Mouse (Mus musculus) stomach, embryonic 14.5 days (tissue): ENCODE measurements around the gene Ahnak. TPM values are rescaled to one million over a fixed set of nuclear protein-coding genes. Genes with fewer than 3 reads are reported as not detected.

Source experiments
- ATAC-seq: fragments of 200-750 bp; cut with Nextera tagmentation; 2 replicates; pipeline ENCODE4 v1.8.0; 2017; ENCODE audit warnings: low read depth, moderate TSS enrichment; ENCODE audit not compliant: insufficient number of reproducible peaks, insufficient read depth, low FRiP score
- H3K27ac ChIP-seq: fragments of 300-500 bp; sonication (generic); 2 replicates; pipeline ENCODE4 v1.5.1; 2014; ENCODE audit warnings: mild to moderate bottlenecking, low read length, moderate library complexity, mixed read lengths
- H3K27me3 ChIP-seq: fragments of 300-500 bp; sonication (generic); 2 replicates; pipeline ENCODE4 v1.6.1; 2014; ENCODE audit warnings: low read length, control low read depth, mixed read lengths; ENCODE audit not compliant: control insufficient read depth, insufficient read depth
- H3K36me3 ChIP-seq: fragments of 300-500 bp; sonication (generic); 2 replicates; pipeline ENCODE4 v1.6.1; 2014; ENCODE audit warnings: mild to moderate bottlenecking, control low read depth, low read length, moderate library complexity, mixed read lengths; ENCODE audit not compliant: control insufficient read depth, insufficient read depth
- H3K4me1 ChIP-seq: fragments of 300-500 bp; sonication (generic); 2 replicates; pipeline ENCODE4 v1.6.1; 2014; ENCODE audit warnings: low read length, control low read depth, mixed read lengths; ENCODE audit not compliant: control insufficient read depth, insufficient read depth
- H3K4me2 ChIP-seq: fragments of 300-500 bp; sonication (generic); replicated peaks from 2 replicates; pipeline ENCODE4 v1.6.1; 2014; ENCODE audit warnings: low read depth, low read length, control low read depth
- H3K4me3 ChIP-seq: fragments of 300-500 bp; sonication (generic); 2 replicates; pipeline ENCODE4 v1.5.1; 2014; ENCODE audit warnings: low read depth, low read length, control low read depth
- H3K9ac ChIP-seq: fragments of 300-500 bp; sonication (generic); replicated peaks from 2 replicates; pipeline ENCODE4 v1.6.1; 2014; ENCODE audit warnings: low read depth, mild to moderate bottlenecking, control low read depth, low read length, moderate library complexity, mixed read lengths
- H3K9me3 ChIP-seq: fragments of 300-500 bp; sonication (generic); 2 replicates; pipeline ENCODE4 v1.6.1; 2016; ENCODE audit warnings: low read depth, low read length, control low read depth; ENCODE audit not compliant: control insufficient read depth
- WGBS: fragments of 180-500 bp; shearing (Covaris S2); extraction: QIAGEN DNeasy Blood & Tissue Kit; methylation state at CpG from one replicate; pipeline ENCODE4 v1.1.7; 2014; 5-methylcytosine and 5-hydroxymethylcytosine counted together
- polyA plus RNA-seq: library from polyadenylated mRNA; unstranded; fragments of >200 nt; fragmentation: Nextera tagmentation; extraction: Ambion mirVana; gene quantifications from 2 replicates; pipeline ENCODE4 v1.2.1, GENCODE M21; 2014

Ahnak gene
- polyA plus RNA-seq, 1 experiment from 2014 or later = 33.4 TPM

DNA sequence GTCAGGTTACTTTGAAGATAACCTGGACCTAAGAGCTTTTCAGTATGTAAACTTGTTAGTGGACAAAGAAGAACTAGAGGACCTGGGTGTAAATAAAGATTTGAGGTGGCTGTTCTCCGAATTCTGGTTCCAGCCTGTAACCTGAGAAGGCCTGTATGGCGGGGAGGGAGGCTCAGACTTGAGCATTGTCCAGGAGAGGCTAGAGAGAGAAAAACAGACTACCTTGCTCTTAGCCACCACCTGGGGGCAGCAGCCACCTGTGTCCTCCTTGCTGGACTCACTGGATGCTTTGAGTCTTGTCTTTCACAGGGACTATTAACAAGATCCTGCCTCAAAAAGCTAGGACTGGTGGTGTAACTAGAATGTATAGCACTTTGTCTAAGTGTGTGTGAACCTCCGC, 12.5 kb upstream of the Ahnak start:
- Histone ChIP-seq H3K27ac (no peak overlapping the region), H3K27me3 (no peaks in the 10 kb centered on the region), H3K9ac (no peak overlapping the region), H3K9me3 (no peaks in the 10 kb centered on the region), H3K4me2 (no peak overlapping the region), H3K4me3 (no peak overlapping the region), H3K4me1 (no peaks in the 10 kb centered on the region; the same call in 1 of the 2 replicates), H3K36me3 (peaks cover 82% of the 10 kb centered on the region)
- peak; percentile 69; the same call in 1 of the 2 replicates for ATAC-seq
- 34% methylated on average over 3 of the region's 3 CpGs for WGBS

DNA sequence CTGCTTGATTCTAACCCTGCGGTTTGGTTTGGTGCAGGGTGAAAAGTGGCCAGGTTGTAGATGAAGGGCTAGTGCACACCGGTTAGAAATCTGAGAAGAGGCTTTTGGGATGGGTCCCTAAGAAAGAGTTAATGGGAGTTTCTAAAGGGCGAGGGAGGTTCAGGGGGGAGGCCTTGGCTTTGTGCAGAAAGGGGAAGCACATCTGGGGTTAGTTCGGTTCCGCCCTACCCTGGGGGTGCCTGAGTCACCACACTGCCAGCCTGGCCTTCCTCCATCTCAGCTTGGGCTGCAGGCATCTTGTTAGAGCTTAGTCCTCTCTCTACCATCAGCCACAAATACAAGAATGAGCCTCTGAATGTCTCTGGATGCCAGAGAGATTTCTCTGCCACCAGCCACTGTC, 8.3 kb upstream of the Ahnak start:
- H3K4me3 ChIP-seq = no peak overlapping the region
- H3K4me2 ChIP-seq = no peak overlapping the region
- ATAC-seq = no peak
- no peak overlapping the region for H3K9ac ChIP-seq
- H3K27ac ChIP-seq = peak overlapping the region; percentile 45; the same call in 1 of the 2 replicates
- H3K4me1 ChIP-seq = peaks cover 32% of the 10 kb centered on the region
- H3K9me3 ChIP-seq = no peaks in the 10 kb centered on the region
- H3K36me3 ChIP-seq = peaks cover 40% of the 10 kb centered on the region
- 46% methylated on average over 5 of the region's 5 CpGs for WGBS
- H3K27me3 ChIP-seq = no peaks in the 10 kb centered on the region

DNA sequence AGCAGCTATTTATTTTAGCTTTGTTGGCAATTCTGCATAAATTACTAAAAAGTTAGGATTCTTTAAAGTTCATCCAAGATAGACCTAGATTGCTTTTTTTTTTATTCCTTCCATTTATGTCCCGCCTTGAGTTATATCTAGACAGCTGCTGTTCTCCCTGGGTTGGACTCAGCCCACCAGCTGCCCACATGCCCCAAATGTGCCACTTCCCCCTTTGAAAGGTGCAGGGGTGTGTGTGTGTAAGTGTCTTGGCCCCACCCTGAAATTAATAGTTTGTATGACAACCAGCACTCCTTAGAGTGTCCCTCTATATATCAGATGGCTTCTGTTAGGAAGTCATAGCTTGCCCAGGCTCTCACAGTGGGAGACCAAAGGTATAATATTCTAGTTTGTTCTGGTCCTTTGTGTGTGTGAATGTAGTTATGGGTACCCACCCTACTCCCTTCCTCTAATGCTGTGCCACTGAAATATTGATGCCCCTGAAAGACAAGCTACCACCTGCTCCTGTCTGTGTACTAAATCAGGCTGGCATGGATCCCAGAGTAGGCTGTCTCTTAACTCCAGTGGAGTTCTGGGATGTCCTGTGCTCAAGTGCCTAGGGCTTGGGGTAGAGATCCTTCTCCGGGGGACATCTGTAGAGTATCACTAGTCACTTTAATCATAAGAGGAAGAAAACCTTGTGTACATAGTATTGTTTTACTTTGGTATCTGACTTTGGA, 7.5 kb upstream of the Ahnak start:
- Histone ChIP-seq H3K27ac (no peak overlapping the region), H3K4me3 (no peak overlapping the region), H3K9ac (no peak overlapping the region), H3K4me2 (no peak overlapping the region), H3K4me1 (peaks cover 34% of the 10 kb centered on the region), H3K36me3 (peaks cover 32% of the 10 kb centered on the region), H3K9me3 (no peaks in the 10 kb centered on the region), H3K27me3 (no peaks in the 10 kb centered on the region)
- ATAC-seq = no peak
- WGBS = 75% methylated on average over 2 of the region's 2 CpGs

DNA sequence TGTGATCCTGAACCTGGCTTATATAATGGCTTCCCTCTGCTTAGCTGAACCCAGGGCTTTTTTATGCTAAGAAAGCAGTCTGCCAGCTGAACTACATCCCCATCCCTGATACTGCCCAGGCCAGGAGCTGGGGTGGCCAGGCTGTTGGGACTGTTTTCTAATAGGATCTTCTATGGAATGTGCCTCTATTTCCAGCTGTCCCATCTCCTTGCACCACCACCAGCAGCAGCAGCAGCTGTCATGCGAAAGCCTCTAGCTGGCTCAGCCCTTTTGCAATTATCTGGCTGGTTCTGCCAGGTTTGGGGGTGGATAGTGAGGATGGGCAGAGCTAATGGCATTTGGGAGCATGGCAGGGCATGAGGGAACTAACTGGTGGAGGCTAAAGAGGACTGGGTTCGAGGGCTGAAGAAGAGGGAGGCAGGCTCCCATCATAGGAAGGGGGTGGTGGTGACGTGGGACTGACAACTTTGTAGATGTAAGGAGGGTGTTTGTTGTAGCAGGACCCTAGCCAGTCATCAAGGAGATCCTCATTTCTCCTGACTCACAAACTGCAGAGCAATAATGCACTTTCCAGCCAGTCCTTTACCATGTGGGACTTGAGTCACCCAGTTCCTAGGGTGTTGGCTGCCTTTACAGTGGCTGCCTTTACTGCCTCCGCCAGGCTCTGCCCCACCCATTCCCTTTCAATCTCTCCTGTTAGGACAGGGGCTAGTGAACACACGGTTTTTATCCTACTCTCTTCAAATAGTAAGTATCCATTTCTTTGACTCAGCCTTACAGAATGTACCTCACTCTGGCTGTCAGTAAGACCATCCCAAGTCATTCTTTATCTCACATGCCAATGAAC, 6.6 kb upstream of the Ahnak start:
- Histone ChIP-seq H3K36me3 (peaks cover 25% of the 10 kb centered on the region), H3K9me3 (no peaks in the 10 kb centered on the region), H3K27me3 (no peaks in the 10 kb centered on the region), H3K27ac (peak overlapping the region; percentile 68), H3K4me2 (no peak overlapping the region), H3K9ac (no peak overlapping the region), H3K4me1 (peaks cover 34% of the 10 kb centered on the region), H3K4me3 (no peak overlapping the region)
- 52% methylated on average over 5 of the region's 5 CpGs for WGBS
- ATAC-seq = peak; percentile 42

DNA sequence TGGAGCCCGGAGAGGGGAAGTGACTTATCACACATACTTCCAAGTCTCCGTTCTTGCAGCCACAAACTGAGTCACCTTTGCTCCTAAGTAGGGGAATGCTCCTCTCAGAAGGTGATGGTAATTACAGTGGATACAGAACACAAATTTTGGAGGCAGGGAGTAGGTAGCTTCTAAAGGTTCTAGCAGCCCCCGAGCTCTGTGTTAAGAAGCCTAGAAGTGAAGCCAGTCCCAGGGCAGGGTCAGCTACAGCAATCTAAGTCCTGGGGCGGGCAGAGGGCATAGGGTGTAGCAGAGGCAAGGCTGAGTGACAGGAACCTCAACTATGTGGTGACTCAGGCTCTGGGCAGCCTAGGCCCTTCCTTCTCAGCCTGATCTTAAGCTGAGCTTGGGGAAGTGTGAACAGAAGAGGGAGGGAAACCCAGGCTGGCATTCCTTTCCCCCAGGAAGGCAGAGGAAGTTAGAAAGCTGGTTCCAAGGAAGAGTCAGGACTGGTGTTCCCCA, 5.9 kb upstream of the Ahnak start:
- ATAC-seq = peak; percentile 76
- Histone ChIP-seq H3K36me3 (peaks cover 18% of the 10 kb centered on the region), H3K9me3 (no peaks in the 10 kb centered on the region), H3K27me3 (no peaks in the 10 kb centered on the region), H3K27ac (peak overlapping the region; percentile 68; the same call in 1 of the 2 replicates), H3K4me3 (no peak overlapping the region), H3K4me1 (peaks cover 40% of the 10 kb centered on the region), H3K9ac (no peak overlapping the region), H3K4me2 (no peak overlapping the region)
- 30% methylated on average over 4 of the region's 4 CpGs for WGBS

DNA sequence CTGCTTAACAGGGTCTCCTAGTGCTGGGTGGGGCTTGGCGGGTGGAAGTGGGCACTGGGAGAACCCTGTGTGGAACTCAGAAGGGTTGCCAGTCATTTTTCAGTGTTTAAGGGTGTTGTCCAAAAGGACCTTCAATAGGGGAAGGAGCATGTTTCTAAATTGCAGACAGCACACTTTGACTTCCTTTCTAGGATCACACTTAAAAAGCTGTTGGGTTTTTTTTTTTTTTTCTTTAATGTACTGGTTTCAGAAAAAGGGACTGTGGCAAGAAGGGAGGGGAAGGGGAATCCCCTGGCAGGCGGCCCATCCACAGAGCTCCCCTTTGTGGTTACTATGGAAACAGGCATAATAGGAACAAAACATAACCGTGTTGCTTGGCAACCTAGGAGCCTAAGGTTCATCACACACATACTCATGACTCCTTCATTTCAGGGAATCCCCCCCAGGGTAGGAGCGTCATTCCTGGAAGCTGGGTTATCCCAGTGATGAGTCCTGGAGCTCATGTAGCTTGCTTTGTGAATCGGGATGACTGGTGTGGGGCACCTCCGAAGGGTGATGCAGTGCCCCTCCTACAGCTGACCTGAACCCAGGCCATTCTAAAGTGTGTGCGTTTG, 4.7 kb upstream of the Ahnak start:
- Histone ChIP-seq H3K4me3 (no peak overlapping the region), H3K9ac (no peak overlapping the region), H3K36me3 (peaks cover 7% of the 10 kb centered on the region), H3K4me2 (0 out of 2 replicates have a peak overlapping the region, but pooled peaks have one; percentile 5), H3K27me3 (no peaks in the 10 kb centered on the region), H3K27ac (peak overlapping the region; percentile 68; the same call in 1 of the 2 replicates), H3K9me3 (no peaks in the 10 kb centered on the region), H3K4me1 (peaks cover 48% of the 10 kb centered on the region)
- no peak for ATAC-seq
- 14% methylated on average over 7 of the region's 7 CpGs for WGBS

DNA sequence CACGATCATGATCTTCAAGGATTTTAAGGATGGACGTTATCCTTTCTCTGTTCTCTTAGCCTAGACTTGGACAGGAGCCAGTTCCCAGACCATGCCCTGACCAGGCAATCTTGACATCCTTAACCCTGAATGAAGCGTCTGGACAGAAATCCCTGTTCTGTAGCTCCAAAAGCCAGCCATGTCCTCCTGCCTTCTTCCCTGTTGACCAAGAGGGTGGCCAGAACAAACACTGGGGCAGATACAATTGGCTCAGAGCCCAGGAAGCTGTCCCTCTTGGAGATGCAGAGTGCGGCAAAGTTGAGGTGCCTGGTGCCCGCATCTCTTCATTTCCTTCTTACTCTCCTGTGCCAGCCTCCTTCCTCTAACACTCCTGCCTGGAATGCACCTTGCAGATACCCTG, 3.2 kb upstream of the Ahnak start:
- no peak overlapping the region for H3K27ac ChIP-seq
- no peak overlapping the region for H3K4me2 ChIP-seq
- H3K27me3 ChIP-seq = no peaks in the 10 kb centered on the region
- 67% methylated on average over 5 of the region's 5 CpGs for WGBS
- H3K9me3 ChIP-seq = no peaks in the 10 kb centered on the region
- H3K36me3 ChIP-seq = no peaks in the 10 kb centered on the region; the same call in 1 of the 2 replicates
- no peak overlapping the region for H3K4me3 ChIP-seq
- peaks cover 51% of the 10 kb centered on the region for H3K4me1 ChIP-seq
- no peak overlapping the region for H3K9ac ChIP-seq
- no peak for ATAC-seq

DNA sequence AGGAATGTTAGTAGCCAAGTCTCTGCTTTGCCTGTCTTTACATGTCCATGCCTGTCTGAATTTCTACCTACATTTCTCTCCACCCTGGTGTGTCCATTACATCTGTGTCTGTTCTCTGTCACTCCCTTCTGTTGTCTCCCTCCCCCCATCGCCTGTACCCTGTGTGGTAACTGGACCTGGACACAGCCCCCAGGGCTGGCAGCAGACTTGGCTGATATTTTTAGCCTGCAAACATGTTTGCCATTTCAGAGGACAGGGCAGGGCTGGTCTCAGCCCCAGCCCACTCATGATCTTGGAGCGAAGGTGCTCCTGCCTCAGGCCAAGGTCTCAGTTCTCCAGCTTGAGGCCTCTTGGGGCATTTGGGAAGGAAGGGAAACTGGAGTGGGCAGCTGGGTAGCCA, 1.3 kb upstream of the Ahnak start:
- peaks cover 63% of the 10 kb centered on the region for H3K4me1 ChIP-seq
- no peak overlapping the region for H3K4me2 ChIP-seq
- no peak overlapping the region for H3K27ac ChIP-seq
- H3K9ac ChIP-seq = no peak overlapping the region
- H3K36me3 ChIP-seq = no peaks in the 10 kb centered on the region
- 57% methylated on average over 2 of the region's 2 CpGs for WGBS
- no peak for ATAC-seq
- no peak overlapping the region for H3K4me3 ChIP-seq
- no peaks in the 10 kb centered on the region for H3K9me3 ChIP-seq
- H3K27me3 ChIP-seq = no peaks in the 10 kb centered on the region
